Mouse (Mus musculus) B cell, adult (primary cell): Measurements from ENCODE around the gene Zdhhc25. TPM values are rescaled to one million over a fixed set of nuclear protein-coding genes. Genes with fewer than 3 reads are reported as not detected.

ENCODE experiments used
- total RNA-seq: library from RNA; stranded (reverse); gene quantifications from 4 replicates; pipeline ENCODE4 v1.2.4, GENCODE M21; 2023; ENCODE audit not compliant: inconsistent age

Zdhhc25 gene
- not detected in 4 replicates for total RNA-seq

GRCm38 (mm10) chr15:88600002-88600401 is at the start of gene Zdhhc25:
Gene Zdhhc25, plus strand, starts transcription at chr15:88600302.

Other genes starting within 250 kb of the Zdhhc25 start
- 97.6 to 106 TPM (median 101 TPM) in 4 replicates for gene Brd1, start 133.9 kb downstream of the Zdhhc25 start, total RNA-seq
- 27.1 to 36.7 TPM (median 31.5 TPM) in 4 replicates for gene Zbed4, start 151.4 kb downstream of the Zdhhc25 start, total RNA-seq
- 18.7 to 21.8 TPM (median 19.5 TPM) in 4 replicates for gene Alg12, start 219.0 kb downstream of the Zdhhc25 start, total RNA-seq
- 32.0 to 50.7 TPM (median 36.5 TPM) in 4 replicates for gene Creld2, start 219.3 kb downstream of the Zdhhc25 start, total RNA-seq